Mouse (Mus musculus): ENCODE results near the gene Vmn2r99. TPM values are rescaled to one million over a fixed set of nuclear protein-coding genes. Genes with fewer than 3 reads are reported as not detected.

The Vmn2r99 gene
- not detected for polyA plus RNA-seq (2015; fragmentation: Illumina TruSeq; extraction: RNeasy Lipid Tissue Mini Kit (QIAGEN cat#74804); ENCODE audit: insufficient read depth, low read depth, low replicate concordance)

DNA sequence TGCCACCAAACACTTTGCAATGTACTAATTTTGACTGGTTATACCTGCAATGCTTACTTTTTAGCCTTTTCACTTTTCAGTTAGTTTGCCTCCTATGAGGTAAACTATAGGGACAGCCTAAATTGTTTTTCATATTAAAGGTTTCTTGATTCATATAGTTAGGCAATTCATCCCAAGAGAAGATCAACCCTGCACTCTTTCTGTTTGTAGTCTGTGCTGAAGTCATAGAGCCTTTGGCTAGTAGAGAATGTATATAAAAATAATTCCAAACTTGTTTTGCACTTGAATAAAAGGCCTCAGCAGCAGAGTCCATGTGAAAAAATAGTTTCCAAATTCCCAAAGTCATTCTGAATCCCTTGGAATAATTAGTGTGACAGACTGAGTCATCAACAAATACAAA, at the start of gene Vmn2r99:
TSS of gene Vmn2r99 (plus strand) at position 301 of the 400 bp plus-strand sequence.

Other genes starting within 250 kb of the Vmn2r99 start
- not detected for gene Vmn2r100, start 142.8 kb downstream of the Vmn2r99 start, polyA plus RNA-seq (2015; fragmentation: Illumina TruSeq; extraction: RNeasy Lipid Tissue Mini Kit (QIAGEN cat#74804); ENCODE audit: insufficient read depth, low read depth, low replicate concordance)
- not detected for gene Vmn2r101, start 215.3 kb downstream of the Vmn2r99 start, polyA plus RNA-seq (2015; fragmentation: Illumina TruSeq; extraction: RNeasy Lipid Tissue Mini Kit (QIAGEN cat#74804); ENCODE audit: insufficient read depth, low read depth, low replicate concordance)

All from pancreas, adult 10 weeks (tissue).